Mouse (Mus musculus): ENCODE results near the gene Pigw. TPM values are rescaled to one million over a fixed set of nuclear protein-coding genes. Genes with fewer than 3 reads are reported as not detected.

The Pigw gene
- polyA plus RNA-seq, 1 experiment from 2014 or later: 3.1 TPM

Small RNA genes within 50 kb of the gene (microRNA-seq; reads per million reads assigned to microRNA genes)
- gene Gm23564: not detected

Other genes starting within 250 kb of the Pigw start
- gene Mrm1, start 60.8 kb downstream of the Pigw start, polyA plus RNA-seq (2014; fragmentation: Nextera tagmentation; extraction: Ambion mirVana): 10.3 and 11.4 TPM in 2 replicates
- gene Dhrs11, start 51.3 kb downstream of the Pigw start, polyA plus RNA-seq (2014; fragmentation: Nextera tagmentation; extraction: Ambion mirVana): 12.2 and 12.6 TPM in 2 replicates
- gene Ggnbp2, start 9.5 kb downstream of the Pigw start, polyA plus RNA-seq (2014; fragmentation: Nextera tagmentation; extraction: Ambion mirVana): 71.0 and 75.4 TPM in 2 replicates
- 7.5 and 7.7 TPM in 2 replicates for gene Myo19, start 137 bp downstream of the Pigw start, polyA plus RNA-seq (2014; fragmentation: Nextera tagmentation; extraction: Ambion mirVana)
- 69.4 and 72.4 TPM in 2 replicates for gene Znhit3, start 36.1 kb upstream of the Pigw start, polyA plus RNA-seq (2014; fragmentation: Nextera tagmentation; extraction: Ambion mirVana)
- gene Car4, start 77.5 kb upstream of the Pigw start, polyA plus RNA-seq (2014; fragmentation: Nextera tagmentation; extraction: Ambion mirVana): 5.5 and 6.6 TPM in 2 replicates